Mouse (Mus musculus) small intestine, adult 2 months (tissue): ENCODE data around the gene Prkag3.

Experiments used
- CTCF ChIP-seq: fragments of 200-500 bp; IDR thresholded peaks from 2 replicates; pipeline ENCODE4 v1.5.1; 2012; ENCODE audit warnings: low read depth, mild to moderate bottlenecking, control low read depth, inconsistent platforms, low read length, moderate library complexity, mixed read lengths; ENCODE audit not compliant: insufficient replicate concordance, insufficient read length; ENCODE audit errors: extremely low read depth
- POLR2A ChIP-seq: fragments of 200-500 bp; IDR thresholded peaks from 2 replicates; pipeline ENCODE4 v1.6.1; 2012; ENCODE audit warnings: low read depth, mild to moderate bottlenecking, control low read depth, inconsistent platforms, low read length, moderate library complexity

DNA sequence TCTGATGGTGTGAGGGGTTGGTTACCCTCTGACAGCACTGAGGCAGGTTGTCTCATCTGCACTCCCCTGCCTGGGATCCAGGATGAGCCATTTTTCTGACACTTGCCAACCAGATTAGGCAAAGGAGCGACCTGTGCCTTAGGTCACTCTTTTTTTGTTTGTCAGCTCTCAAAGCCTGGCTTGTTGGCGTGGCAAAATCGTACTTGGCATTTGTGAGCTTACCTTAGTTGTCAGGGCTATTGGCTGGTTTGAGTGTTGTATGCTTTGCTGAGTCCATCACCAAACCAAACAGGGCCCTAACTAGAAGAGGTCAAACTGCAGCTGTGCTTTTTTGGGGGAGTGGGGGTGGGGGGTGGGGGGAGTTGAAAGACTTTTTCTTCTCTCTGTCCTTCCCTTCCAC lies 29.7 kb downstream of the Prkag3 start:
- TF ChIP-seq POLR2A (no peak), CTCF (no peak)
